Mouse (Mus musculus) layer of hippocampus, postnatal 36 days (tissue): ENCODE results near the gene Cep85l. TPM values are rescaled to one million over a fixed set of nuclear protein-coding genes. Genes with fewer than 3 reads are reported as not detected.

Experiments
- DNase-seq, 2 experiments: peaks; one replicate each; pipeline ENCODE4 v3.0.0; 2022
- total RNA-seq, 2 experiments: library from RNA; stranded (reverse); gene quantifications; 2 replicates each; pipeline ENCODE4 v1.2.3; 2021

Gene Cep85l
- 10 to 100 TPM; 23.6 to 24.6 TPM for total RNA-seq

DNA sequence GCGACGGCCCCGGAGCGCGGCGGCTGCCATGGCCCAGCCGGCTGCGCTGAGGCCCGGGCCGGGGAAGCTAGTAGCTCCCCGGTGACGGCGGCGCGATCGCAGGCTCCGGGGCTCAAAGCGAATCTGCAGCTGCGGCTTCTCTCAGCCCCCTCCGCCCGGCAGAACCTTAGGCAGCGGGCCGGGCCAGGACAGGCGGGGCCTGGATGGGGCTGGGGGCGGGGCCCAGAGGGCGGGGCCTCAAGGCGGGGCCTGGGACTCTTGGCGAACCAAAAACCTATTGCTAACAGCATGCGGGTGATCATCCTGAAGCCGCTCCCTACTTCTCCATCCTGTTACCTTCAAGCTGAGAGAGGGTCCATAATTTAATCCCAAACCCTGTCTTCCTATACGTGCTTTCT is at the start of gene Cep85l:
Gene Cep85l, minus strand, starts transcription at position 239 of the 398 bp plus-strand sequence.
- DNase-seq, result peak; percentile 90 to 91

- DNase-seq, result no peak
These were observed 49.1 kb upstream of the Cep85l start for GRCm38 (mm10) chr10:53428695-53429447.

DNA sequence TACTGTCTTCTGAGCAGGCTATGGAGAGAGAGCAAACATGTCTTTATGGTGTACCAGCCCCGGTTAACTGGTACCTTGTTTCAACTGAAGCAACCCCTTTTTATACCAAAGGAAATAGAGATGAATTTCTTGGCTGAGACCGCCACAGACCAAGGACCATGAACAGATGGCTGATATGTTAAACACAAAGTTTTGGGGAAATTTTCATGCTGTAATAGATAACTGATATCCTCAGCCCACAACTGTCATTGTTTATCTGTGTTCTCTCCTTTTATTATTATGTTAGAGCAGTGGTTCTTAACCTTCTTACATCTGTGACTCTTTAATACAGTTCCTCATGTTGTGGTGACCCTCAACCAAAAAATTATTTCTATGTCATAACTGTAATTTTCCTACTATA is 46.8 kb upstream of the Cep85l start:
- DNase-seq, result no peak

GRCm38 (mm10) chr10:53423091-53423490 is 43.3 kb upstream of the Cep85l start:
- DNase-seq, result no peak

DNA sequence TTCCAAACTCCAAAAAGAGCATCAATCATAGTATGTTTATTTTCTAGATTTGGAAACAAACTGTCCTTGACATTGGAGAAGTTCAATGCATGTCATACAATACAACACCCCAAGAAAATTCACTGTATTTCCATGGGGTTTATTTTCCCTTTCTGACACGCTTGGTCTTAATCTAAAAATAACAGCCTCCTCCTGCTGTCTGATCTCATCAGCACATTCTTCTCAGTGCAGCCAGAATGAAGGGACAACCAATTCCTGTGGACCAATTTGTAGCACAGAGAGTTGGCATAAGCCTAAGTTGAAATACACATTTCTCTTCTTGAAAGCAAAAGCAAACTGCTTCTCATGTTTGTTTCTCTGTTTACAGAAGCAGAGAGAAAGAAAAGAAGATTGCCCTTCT is 42.5 kb upstream of the Cep85l start:
- DNase-seq, result no peak

- DNase-seq, result no peak
These were observed 41.9 kb upstream of the Cep85l start for GRCm38 (mm10) chr10:53421613-53422012.

DNA sequence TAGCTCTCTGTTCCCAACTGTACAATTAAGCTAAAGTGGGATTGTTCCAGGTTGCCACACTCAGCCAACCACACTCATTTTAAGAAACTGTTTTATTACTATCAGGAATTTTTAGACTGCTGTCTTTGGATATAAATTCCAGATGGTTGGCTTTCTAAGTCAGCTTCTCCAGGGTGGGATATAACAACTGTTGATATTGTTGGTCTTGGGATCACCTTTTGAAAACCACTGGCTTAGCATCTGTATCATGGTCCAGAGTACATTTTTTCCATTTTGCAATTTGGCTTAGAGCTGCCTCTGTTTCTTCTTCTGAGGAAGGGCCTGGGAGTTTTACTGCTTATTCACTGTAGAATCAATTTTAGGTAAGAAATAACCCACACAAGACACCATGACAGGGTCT is 40.3 kb upstream of the Cep85l start:
- DNase-seq, result no peak

DNA sequence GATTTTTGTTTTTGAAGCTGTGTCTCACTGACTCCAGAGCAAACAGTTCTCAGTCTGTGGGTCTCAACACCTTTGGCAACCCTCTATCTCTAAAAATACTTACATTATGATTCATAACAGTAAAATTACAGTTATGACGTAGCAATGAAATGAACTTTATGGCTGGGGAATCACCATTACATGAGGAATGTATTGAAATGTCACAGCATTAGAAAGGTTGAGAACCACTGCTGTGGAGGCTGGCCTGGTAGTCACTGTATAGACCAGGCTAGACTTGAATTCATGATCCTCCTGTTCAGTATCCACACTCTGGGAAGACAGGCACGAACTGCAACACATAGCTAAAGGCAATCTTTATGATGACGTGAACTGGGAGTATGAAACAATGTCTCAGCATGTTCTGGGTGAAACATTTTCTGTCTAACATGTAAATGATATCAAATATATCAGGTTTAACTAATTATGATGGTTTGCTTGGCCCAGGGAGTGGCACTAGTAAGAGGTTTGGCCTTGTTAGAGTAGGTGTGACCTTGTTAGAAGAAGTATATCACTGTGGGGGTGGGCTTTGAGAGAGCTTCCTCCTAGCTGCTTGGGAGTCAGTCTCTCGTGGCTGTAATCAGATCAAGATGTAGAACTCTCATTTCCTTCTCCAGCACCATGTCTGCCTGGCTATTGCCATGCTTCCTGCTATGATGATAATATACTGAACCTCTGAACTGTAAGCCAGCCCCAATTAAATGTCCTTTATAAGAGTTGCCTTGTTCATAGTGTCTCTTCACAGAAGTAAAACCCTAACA is 39.6 kb upstream of the Cep85l start:
- no peak for DNase-seq

- DNase-seq, result no peak
These were observed 37.3 kb upstream of the Cep85l start for GRCm38 (mm10) chr10:53417015-53417414.

GRCm38 (mm10) chr10:53416152-53416712 is 36.5 kb upstream of the Cep85l start:
- DNase-seq, result no peak

GRCm38 (mm10) chr10:53415252-53415651 is 35.5 kb upstream of the Cep85l start:
- no peak for DNase-seq

GRCm38 (mm10) chr10:53414092-53415085 is 34.6 kb upstream of the Cep85l start:
- DNase-seq, result no peak

- DNase-seq, result no peak
These were observed 33.2 kb upstream of the Cep85l start for GRCm38 (mm10) chr10:53412936-53413335.

GRCm38 (mm10) chr10:53412165-53412564 is 32.4 kb upstream of the Cep85l start:
- no peak for DNase-seq

DNA sequence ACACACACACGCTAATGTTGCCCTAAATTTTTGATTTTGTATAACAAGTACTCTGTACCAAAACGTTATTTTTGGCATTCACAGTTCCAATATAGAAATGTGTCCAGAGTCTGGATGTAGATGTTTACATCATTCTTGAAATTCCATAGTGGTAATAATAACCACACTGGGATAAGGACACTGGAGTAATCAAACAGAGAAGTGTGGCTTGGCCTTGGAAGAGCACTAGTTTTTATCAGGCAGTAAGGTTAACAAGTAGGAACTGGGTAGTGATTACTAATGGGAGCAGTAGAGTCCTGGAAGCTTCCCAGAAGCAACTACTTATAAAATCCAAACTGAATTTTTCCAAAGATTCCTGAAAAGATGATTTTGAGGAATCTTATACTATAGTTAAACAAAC is 31.1 kb upstream of the Cep85l start:
- DNase-seq, result no peak

- no peak for DNase-seq
These were observed 27.7 kb upstream of the Cep85l start for GRCm38 (mm10) chr10:53407422-53407821.

- DNase-seq, result no peak
These were observed 27.1 kb upstream of the Cep85l start for GRCm38 (mm10) chr10:53406845-53407244.

DNA sequence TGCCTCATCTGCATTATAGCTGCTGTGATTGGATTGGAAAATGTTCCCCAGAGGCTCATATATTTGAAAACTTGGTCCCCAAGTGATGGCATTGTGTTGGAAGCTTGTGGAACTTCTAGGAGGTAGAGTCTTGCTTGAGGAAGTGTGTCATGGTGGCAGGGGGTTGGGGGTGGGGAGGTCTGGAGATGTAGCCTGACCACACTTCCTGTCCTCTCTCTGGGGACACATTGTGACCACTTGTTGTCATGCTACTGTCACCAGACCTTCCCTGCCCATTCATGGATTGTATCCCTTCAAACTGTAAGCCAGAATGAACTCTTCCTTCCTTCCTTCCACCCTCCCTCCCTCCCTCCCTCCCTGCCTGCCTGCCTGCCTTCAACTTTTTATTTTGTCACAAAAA is 22.5 kb upstream of the Cep85l start:
- no peak for DNase-seq

- DNase-seq, result no peak
These were observed 19.3 kb upstream of the Cep85l start for GRCm38 (mm10) chr10:53399053-53399452.

DNA sequence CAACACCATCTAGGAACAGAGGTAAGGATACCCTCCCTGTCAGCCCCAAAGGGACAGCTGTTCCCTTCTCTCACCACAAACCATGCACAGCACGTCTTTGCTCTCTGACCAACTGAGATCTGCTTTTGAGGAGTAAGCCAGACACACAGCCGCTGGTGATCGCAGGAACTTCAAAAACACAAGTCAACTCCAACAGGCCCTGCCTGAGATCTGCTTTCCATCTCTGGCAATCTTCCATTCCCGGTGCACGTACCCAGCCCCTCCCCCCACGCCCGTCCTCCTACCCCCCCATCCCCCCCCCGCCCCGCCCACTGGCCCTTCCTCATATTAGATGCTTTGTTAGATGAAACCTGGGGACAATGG is 18.8 kb upstream of the Cep85l start:
- DNase-seq, result peak; percentile 20 to 21

DNA sequence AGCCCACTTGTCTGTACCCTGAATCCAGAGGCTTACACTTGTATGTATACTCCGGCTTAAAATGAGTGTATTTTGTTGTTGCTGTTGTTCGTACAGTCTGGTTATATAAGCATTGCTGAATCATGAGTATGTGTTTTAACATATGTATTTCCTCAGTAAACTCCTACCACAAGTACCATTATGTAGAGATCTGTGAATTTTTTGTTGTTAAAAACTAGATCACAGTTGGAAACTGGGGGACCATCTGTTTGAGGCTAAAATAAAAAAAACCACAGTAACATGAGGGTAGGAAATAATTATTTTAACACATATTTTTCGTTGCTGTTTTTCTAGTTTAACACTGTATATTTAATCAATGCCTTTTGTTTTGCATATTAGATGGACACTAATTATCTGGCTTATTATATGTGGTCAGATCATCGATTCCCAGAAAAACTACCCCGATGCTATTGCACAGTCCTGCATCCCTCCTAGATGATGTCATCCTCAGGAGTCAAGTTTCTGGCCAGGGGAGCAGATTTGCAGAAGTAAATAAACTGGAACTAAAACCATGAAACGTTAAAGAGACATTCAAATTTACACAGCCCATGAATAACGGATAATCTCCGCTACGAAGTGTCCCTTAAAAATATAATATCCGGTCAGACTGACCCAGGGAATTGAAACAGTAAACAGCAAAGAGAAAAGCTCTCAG is 18.2 kb upstream of the Cep85l start:
- DNase-seq, result no peak
